Mouse (Mus musculus) C2C12 (cell line): ENCODE results near the gene Pdcd1lg2. TPM values are rescaled to one million over a fixed set of nuclear protein-coding genes. Genes with fewer than 3 reads are reported as not detected.

Source experiments
- H3K27me3 ChIP-seq: one replicate; pipeline ENCODE4 v1.6.1; 2011; ENCODE audit not compliant: control insufficient read depth, insufficient read depth, insufficient read length
- H3K36me3 ChIP-seq: one replicate; pipeline ENCODE4 v1.6.1; 2011; ENCODE audit not compliant: control insufficient read depth, insufficient read depth
- H3K4me3 ChIP-seq: one replicate; pipeline ENCODE4 v1.5.1; 2011; ENCODE audit warnings: mild to moderate bottlenecking, control low read depth; ENCODE audit not compliant: poor library complexity, insufficient read depth, severe bottlenecking
- H3K79me2 ChIP-seq: one replicate; pipeline ENCODE4 v1.6.1; 2011; ENCODE audit not compliant: control insufficient read depth, insufficient read depth
- H3K79me3 ChIP-seq: one replicate; pipeline ENCODE4 v1.6.1; 2011; ENCODE audit warnings: low read depth, control low read depth
- H3ac ChIP-seq: one replicate; pipeline ENCODE3; 2011; ENCODE audit warnings: low read depth; ENCODE audit not compliant: control insufficient read depth, insufficient read length
- CEBPB ChIP-seq: IDR thresholded peaks from one replicate; pipeline ENCODE4 v1.6.1; 2011; ENCODE audit warnings: low read depth, mild to moderate bottlenecking, control low read depth, moderate library complexity
- CTCF ChIP-seq: IDR thresholded peaks from one replicate; pipeline ENCODE4 v1.5.1; 2011; ENCODE audit not compliant: control insufficient read depth, insufficient read depth, insufficient read length
- FOSL1 ChIP-seq: IDR thresholded peaks from one replicate; pipeline ENCODE4 v1.8.0; 2011; ENCODE audit warnings: mild to moderate bottlenecking, low read length; ENCODE audit not compliant: poor library complexity, insufficient read depth, severe bottlenecking
- MAX ChIP-seq: IDR thresholded peaks from one replicate; pipeline ENCODE4 v1.6.1; 2011; ENCODE audit warnings: mild to moderate bottlenecking, control low read depth
- MYOD1 ChIP-seq: IDR thresholded peaks from one replicate; pipeline ENCODE4 v1.6.1; 2011; ENCODE audit warnings: low read depth; ENCODE audit not compliant: control insufficient read depth, insufficient read length
- MYOG ChIP-seq: IDR thresholded peaks from one replicate; pipeline ENCODE4 v1.6.1; 2011; ENCODE audit not compliant: control insufficient read depth, insufficient read length; ENCODE audit errors: extremely low read depth
- USF1 ChIP-seq: IDR thresholded peaks from one replicate; pipeline ENCODE4 v1.6.1; 2011; ENCODE audit warnings: low read depth, mild to moderate bottlenecking, control low read depth, moderate library complexity
- polyA plus RNA-seq: library from polyadenylated mRNA; unstranded; fragments of >200 nt; fragmentation: generic; extraction: Trizol; gene quantifications from one replicate; pipeline ENCODE4 v1.2.1, GENCODE M21; 2012; ENCODE audit warnings: missing spikeins

Pdcd1lg2 gene
- polyA plus RNA-seq, 1 experiment = not detected

- no peak for TF ChIP-seq MAX
- no peak for TF ChIP-seq MYOG
- TF ChIP-seq FOSL1 = no peak
- TF ChIP-seq MYOD1 = no peak
- no peak for TF ChIP-seq CEBPB
- no peak for TF ChIP-seq USF1
- no peak for TF ChIP-seq CTCF
- Histone ChIP-seq H3K27me3 (peaks cover 23% of the 10 kb centered on the region), H3K4me3 (no peak overlapping the region), H3K36me3 (no peaks in the 10 kb centered on the region), H3ac (no peak overlapping the region), H3K79me2 (no peaks in the 10 kb centered on the region), H3K79me3 (no peaks in the 10 kb centered on the region)
These were observed 47.3 kb downstream of the Pdcd1lg2 start for GRCm38 (mm10) chr19:29457982-29458381.

GRCm38 (mm10) chr19:29462462-29462861 lies 51.7 kb downstream of the Pdcd1lg2 start:
- peaks cover 14% of the 10 kb centered on the region for H3K27me3 ChIP-seq
- H3K4me3 ChIP-seq = no peak overlapping the region
- no peaks in the 10 kb centered on the region for H3K36me3 ChIP-seq
- H3ac ChIP-seq = no peak overlapping the region
- H3K79me3 ChIP-seq = no peaks in the 10 kb centered on the region
- no peak for TF ChIP-seq CTCF
- no peak for TF ChIP-seq MYOG
- no peak for TF ChIP-seq MYOD1
- no peak for TF ChIP-seq USF1
- TF ChIP-seq FOSL1 = no peak
- TF ChIP-seq CEBPB = no peak
- no peak for TF ChIP-seq MAX
- H3K79me2 ChIP-seq = no peaks in the 10 kb centered on the region

GRCm38 (mm10) chr19:29463645-29464395 lies 53.1 kb downstream of the Pdcd1lg2 start:
- Histone ChIP-seq H3K36me3 (no peaks in the 10 kb centered on the region), H3ac (no peak overlapping the region)
- TF ChIP-seq USF1 = no peak

GRCm38 (mm10) chr19:29466819-29467218 lies 56.1 kb downstream of the Pdcd1lg2 start:
- Histone ChIP-seq H3ac (no peak overlapping the region), H3K36me3 (no peaks in the 10 kb centered on the region), H3K27me3 (peaks cover 4% of the 10 kb centered on the region), H3K79me3 (no peaks in the 10 kb centered on the region), H3K79me2 (no peaks in the 10 kb centered on the region), H3K4me3 (no peak overlapping the region)
- TF ChIP-seq USF1 (no peak), MYOD1 (no peak), MAX (no peak), CTCF (no peak)

More at GRCm38 (mm10) chr19:29463645-29464395, 53.1 kb downstream of the Pdcd1lg2 start:
- Histone ChIP-seq H3K27me3 (peaks cover 8% of the 10 kb centered on the region), H3K79me2 (no peaks in the 10 kb centered on the region), H3K4me3 (no peak overlapping the region), H3K79me3 (no peaks in the 10 kb centered on the region)

- TF ChIP-seq CEBPB (no peak), MYOG (no peak), FOSL1 (no peak), USF1 (no peak), CTCF (no peak), MYOD1 (no peak), MAX (no peak)
- H3K27me3 ChIP-seq = peaks cover 7% of the 10 kb centered on the region
- no peaks in the 10 kb centered on the region for H3K79me2 ChIP-seq
- no peaks in the 10 kb centered on the region for H3K79me3 ChIP-seq
- no peaks in the 10 kb centered on the region for H3K36me3 ChIP-seq
- H3ac ChIP-seq = no peak overlapping the region
- no peak overlapping the region for H3K4me3 ChIP-seq
These were observed 58.4 kb downstream of the Pdcd1lg2 start for GRCm38 (mm10) chr19:29468941-29469685.

- Histone ChIP-seq H3K36me3 (no peaks in the 10 kb centered on the region), H3K79me2 (no peaks in the 10 kb centered on the region), H3K27me3 (peaks cover 7% of the 10 kb centered on the region), H3ac (no peak overlapping the region), H3K4me3 (no peak overlapping the region), H3K79me3 (no peaks in the 10 kb centered on the region)
- TF ChIP-seq USF1 (no peak), CEBPB (no peak), MAX (no peak), MYOD1 (no peak), FOSL1 (no peak), CTCF (no peak), MYOG (no peak)
These were observed 59.1 kb downstream of the Pdcd1lg2 start for GRCm38 (mm10) chr19:29469686-29470254.
